Mouse (Mus musculus) CD4-positive naive resting alpha-beta T cell, adult 57 days (primary cell): ENCODE data around the gene Syndig1l. TPM values are rescaled to one million over a fixed set of nuclear protein-coding genes. Genes with fewer than 3 reads are reported as not detected.

Experiments used
- total RNA-seq: library from RNA; stranded (reverse); gene quantifications from one replicate; pipeline ENCODE4 v1.2.4, GENCODE M21; 2023

Syndig1l gene
- not detected for total RNA-seq

DNA sequence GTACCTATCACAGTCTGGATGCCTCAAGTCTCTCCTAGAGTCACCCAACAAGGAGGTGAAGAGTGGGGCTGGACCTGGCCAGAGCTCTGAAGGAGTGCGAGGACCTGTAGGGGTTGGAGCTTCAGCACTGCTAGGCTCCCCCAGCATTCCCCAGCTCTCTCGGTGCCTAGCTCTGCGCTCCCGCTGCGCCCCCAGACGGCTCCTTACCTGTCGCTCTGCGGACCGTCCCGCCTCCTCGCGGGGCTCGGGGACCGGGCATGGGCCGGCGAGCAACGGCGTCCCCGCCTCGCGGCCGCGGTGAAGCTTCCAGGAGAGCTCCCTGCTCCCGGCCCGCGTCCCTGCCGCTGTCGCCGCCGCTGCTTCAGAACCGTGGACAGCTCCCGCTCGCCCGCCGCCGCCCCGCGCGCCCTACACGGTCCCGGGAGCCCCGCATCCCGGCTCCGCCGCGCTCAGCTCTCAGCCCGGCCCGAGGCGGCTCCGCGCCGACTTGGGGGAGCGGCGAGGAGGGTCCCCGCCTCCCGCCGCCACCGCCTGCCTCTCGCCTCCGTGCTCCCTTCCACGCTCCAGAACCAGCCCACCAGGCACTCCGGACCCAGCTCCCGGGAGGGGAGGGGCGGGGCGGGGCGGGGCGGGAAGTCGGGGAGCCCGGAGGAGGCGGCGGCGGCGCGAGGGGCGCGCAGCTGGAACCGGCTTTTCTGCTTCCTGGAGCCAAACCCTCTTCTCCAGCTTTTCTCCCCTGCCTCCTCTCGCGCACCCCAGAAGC, at the start of gene Syndig1l:
Syndig1l (minus strand) TSS at position 513 of the 763 bp plus-strand sequence.

GRCm38 (mm10) chr12:84640654-84641053, 58.0 kb downstream of the Syndig1l start, which contains the start of gene Vrtn:
Vrtn (plus strand) TSS chr12:84641019.

Other genes starting within 250 kb of the Syndig1l start
- 9.3 TPM for gene Aldh6a1, start 247.8 kb downstream of the Syndig1l start, total RNA-seq
- gene Lin52, start 247.4 kb downstream of the Syndig1l start, total RNA-seq: 17.3 TPM
- not detected for gene Vsx2, start 129.1 kb downstream of the Syndig1l start, total RNA-seq
- 17.7 TPM for gene Abcd4, start 81.4 kb downstream of the Syndig1l start, total RNA-seq
- not detected for gene Vrtn, start 57.8 kb downstream of the Syndig1l start, total RNA-seq
- 189 TPM for gene Npc2, start 74.3 kb upstream of the Syndig1l start, total RNA-seq
- 47.0 TPM for gene Isca2, start 74.4 kb upstream of the Syndig1l start, total RNA-seq
- gene Ltbp2, start 177.7 kb upstream of the Syndig1l start, total RNA-seq: 0.35 TPM